Mouse (Mus musculus) lung, postnatal 0 days (tissue): ENCODE data around the gene Rab23. TPM values are rescaled to one million over a fixed set of nuclear protein-coding genes. Genes with fewer than 3 reads are reported as not detected.

Experiments
- ATAC-seq: fragments of 200-750 bp; cut with Nextera tagmentation; 2 replicates; pipeline ENCODE4 v1.8.0; 2017; ENCODE audit warnings: moderate library complexity
- DNase-seq: peaks from one replicate; pipeline ENCODE4 v3.0.0-alpha.2; 2016; ENCODE audit warnings: low spot score
- H3K27ac ChIP-seq: fragments of 300-500 bp; sonication (generic); 2 replicates; pipeline ENCODE4 v1.5.1; 2014; ENCODE audit warnings: antibody characterized with exemption, mild to moderate bottlenecking, low read length, mixed read lengths
- H3K27me3 ChIP-seq: fragments of 300-500 bp; sonication (generic); replicated peaks from 2 replicates; pipeline ENCODE4 v1.6.1; 2014; ENCODE audit warnings: low read length, mixed read lengths; ENCODE audit not compliant: insufficient read depth
- H3K36me3 ChIP-seq: fragments of 300-500 bp; sonication (generic); 2 replicates; pipeline ENCODE4 v1.6.1; 2014; ENCODE audit warnings: low read length, mixed read lengths; ENCODE audit not compliant: insufficient read depth
- H3K4me1 ChIP-seq: fragments of 300-500 bp; sonication (generic); 2 replicates; pipeline ENCODE4 v1.6.1; 2014; ENCODE audit warnings: antibody characterized with exemption, low read depth, low read length, mixed read lengths; ENCODE audit not compliant: insufficient read depth
- H3K4me2 ChIP-seq: fragments of 300-500 bp; sonication (generic); replicated peaks from 2 replicates; pipeline ENCODE4 v1.6.1; 2014; ENCODE audit warnings: low read depth, mild to moderate bottlenecking, low read length, moderate library complexity, mixed read lengths
- H3K4me3 ChIP-seq: fragments of 300-500 bp; sonication (generic); 2 replicates; pipeline ENCODE4 v1.5.1; 2014; ENCODE audit warnings: low read depth, low read length
- H3K9ac ChIP-seq: fragments of 300-500 bp; sonication (generic); replicated peaks from 2 replicates; pipeline ENCODE4 v1.6.1; 2014; ENCODE audit warnings: low read depth, mild to moderate bottlenecking
- H3K9me3 ChIP-seq: fragments of 300-500 bp; sonication (generic); 2 replicates; pipeline ENCODE4 v1.6.1; 2016; ENCODE audit warnings: low read length, mixed read lengths
- CTCF ChIP-seq: IDR thresholded peaks from 2 replicates; pipeline ENCODE4 v1.5.1; 2016; ENCODE audit warnings: antibody characterized with exemption, mild to moderate bottlenecking
- EP300 ChIP-seq: IDR thresholded peaks from 2 replicates; pipeline ENCODE4 v1.6.1; 2016; ENCODE audit warnings: antibody characterized with exemption, mild to moderate bottlenecking, control low read depth
- WGBS: fragments of 180-500 bp; shearing (Covaris S2); extraction: QIAGEN DNeasy Blood & Tissue Kit; methylation state at CpG from one replicate; pipeline ENCODE4 v1.1.7; 2014; 5-methylcytosine and 5-hydroxymethylcytosine counted together
- polyA plus RNA-seq: library from polyadenylated mRNA; unstranded; fragments of >200 nt; fragmentation: Nextera tagmentation; extraction: Ambion mirVana; gene quantifications from 2 replicates; pipeline ENCODE4 v1.2.1, GENCODE M21; 2015

Gene Rab23
- polyA plus RNA-seq, 1 experiment from 2014 or later, result 13.1 TPM

DNA sequence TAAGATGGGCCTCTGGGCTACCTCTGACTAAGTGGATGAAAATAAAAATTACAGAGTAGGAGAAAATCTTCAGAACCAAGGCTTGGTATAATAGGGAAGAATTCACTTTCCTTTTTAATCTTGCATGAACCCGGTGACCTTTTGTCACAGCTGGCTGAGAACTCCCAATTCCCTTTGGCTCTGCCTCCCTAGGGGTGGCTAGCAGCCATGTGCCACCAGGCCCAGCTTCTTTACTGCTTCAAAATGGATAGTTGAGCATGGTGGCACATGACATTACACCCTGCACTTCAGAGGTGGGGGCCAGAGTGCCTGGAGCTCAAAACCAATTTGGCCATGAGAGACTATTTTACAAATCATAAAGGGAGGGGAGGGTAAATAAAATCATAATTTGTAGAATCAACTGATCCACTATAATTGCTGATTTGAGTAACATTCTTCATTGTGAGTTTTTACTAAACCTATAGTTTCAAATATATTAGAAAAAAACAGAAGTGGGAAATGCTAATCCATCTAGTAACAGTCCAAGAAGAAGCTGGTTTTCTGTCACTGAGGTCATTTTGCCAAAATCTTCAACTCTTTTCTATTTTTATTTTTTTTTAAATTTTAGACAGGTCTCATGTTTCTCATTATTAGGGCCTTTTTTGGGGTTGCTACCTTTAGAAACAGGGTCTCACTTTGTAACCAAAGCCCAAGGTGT lies 48.6 kb downstream of the Rab23 start:
- Histone ChIP-seq H3K9ac (no peak overlapping the region), H3K27ac (no peak overlapping the region), H3K36me3 (peaks cover 4% of the 10 kb centered on the region; the same call in 1 of the 2 replicates), H3K9me3 (no peaks in the 10 kb centered on the region), H3K4me3 (no peak overlapping the region), H3K27me3 (no peaks in the 10 kb centered on the region), H3K4me2 (no peak overlapping the region), H3K4me1 (no peaks in the 10 kb centered on the region)
- ATAC-seq (no peak), DNase-seq (no peak)
- TF ChIP-seq CTCF (no peak), EP300 (no peak)
- WGBS, result 82% methylated on average over 1 of the region's 1 CpGs

DNA sequence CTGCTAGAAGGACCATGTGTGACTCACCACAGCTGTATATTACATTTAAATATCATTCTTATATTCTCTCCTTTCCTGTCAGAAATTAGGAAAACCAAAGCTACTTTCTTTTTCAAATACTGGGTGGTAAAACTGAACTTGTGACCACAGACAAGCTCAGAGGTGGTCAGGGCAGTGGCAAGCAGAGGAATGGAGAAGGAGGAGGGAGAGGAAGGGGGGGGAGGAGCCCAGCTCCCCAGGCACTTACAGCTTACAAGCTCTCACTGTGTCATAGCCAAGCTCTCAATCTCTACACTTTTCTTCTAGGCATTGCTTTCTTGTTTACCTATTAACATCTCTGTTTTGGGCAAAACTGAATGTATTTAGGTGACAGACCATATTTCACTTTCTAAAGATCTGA lies 49.1 kb downstream of the Rab23 start:
- DNase-seq, result no peak
- Histone ChIP-seq H3K4me3 (no peak overlapping the region), H3K27me3 (no peaks in the 10 kb centered on the region), H3K9ac (no peak overlapping the region), H3K9me3 (no peaks in the 10 kb centered on the region), H3K4me1 (no peaks in the 10 kb centered on the region), H3K4me2 (no peak overlapping the region), H3K27ac (no peak overlapping the region), H3K36me3 (peaks cover 4% of the 10 kb centered on the region; the same call in 1 of the 2 replicates)
- TF ChIP-seq EP300 (no peak), CTCF (no peak)
- no peak for ATAC-seq

DNA sequence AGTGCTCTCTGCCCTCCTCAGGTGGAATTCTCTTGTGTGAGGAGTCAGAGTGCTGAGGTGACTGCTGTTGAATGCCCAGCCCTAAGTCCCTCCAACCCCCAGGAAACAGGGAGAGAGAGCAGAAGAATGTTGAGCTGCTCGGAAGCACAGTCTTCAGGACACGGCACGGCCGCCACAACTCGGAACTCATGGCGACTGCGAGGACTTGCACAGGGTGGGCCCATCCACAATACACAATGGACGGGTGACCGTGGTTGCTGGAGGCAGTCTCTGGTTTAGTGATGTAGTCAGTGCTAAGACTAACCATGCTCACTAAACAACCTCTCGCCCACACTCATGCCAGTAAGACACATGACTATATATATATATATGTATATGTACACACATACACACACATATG lies 51.9 kb downstream of the Rab23 start:
- H3K4me3 ChIP-seq, result no peak overlapping the region
- no peak overlapping the region for H3K27ac ChIP-seq
- peaks cover 4% of the 10 kb centered on the region; the same call in 1 of the 2 replicates for H3K36me3 ChIP-seq
- WGBS, result 91% methylated on average over 10 of the region's 10 CpGs
- no peak overlapping the region for H3K4me2 ChIP-seq
- TF ChIP-seq EP300, result no peak
- TF ChIP-seq CTCF, result no peak
- DNase-seq, result no peak
- H3K9ac ChIP-seq, result no peak overlapping the region
- no peaks in the 10 kb centered on the region for H3K9me3 ChIP-seq
- ATAC-seq, result no peak
- H3K4me1 ChIP-seq, result no peaks in the 10 kb centered on the region
- no peaks in the 10 kb centered on the region for H3K27me3 ChIP-seq

DNA sequence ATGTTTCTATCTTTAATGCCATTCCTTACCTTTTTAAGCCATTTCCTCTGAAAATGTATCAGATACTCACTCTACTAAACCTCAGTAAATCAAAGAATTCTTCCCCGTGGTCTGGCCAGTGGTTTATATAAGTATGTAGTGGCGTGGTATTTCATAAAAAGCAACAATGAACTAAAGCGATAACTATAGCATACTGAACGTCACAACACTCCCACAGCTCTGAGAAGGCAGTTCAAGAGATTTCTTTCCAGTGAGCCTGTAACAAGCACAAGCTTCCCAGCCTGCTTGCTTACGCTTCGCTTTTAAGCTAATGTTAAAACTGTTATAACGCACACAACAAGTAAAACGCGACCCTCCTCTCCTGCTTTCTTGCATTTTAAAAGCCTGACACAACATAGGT lies 52.4 kb downstream of the Rab23 start:
- Histone ChIP-seq H3K9me3 (no peaks in the 10 kb centered on the region), H3K36me3 (peaks cover 8% of the 10 kb centered on the region; the same call in 1 of the 2 replicates), H3K27me3 (no peaks in the 10 kb centered on the region), H3K4me2 (no peak overlapping the region), H3K4me1 (no peaks in the 10 kb centered on the region), H3K9ac (no peak overlapping the region), H3K27ac (no peak overlapping the region), H3K4me3 (no peak overlapping the region)
- TF ChIP-seq EP300 (no peak), CTCF (no peak)
- no peak for ATAC-seq
- no peak for DNase-seq
- 93% methylated on average over 9 of the region's 9 CpGs for WGBS

DNA sequence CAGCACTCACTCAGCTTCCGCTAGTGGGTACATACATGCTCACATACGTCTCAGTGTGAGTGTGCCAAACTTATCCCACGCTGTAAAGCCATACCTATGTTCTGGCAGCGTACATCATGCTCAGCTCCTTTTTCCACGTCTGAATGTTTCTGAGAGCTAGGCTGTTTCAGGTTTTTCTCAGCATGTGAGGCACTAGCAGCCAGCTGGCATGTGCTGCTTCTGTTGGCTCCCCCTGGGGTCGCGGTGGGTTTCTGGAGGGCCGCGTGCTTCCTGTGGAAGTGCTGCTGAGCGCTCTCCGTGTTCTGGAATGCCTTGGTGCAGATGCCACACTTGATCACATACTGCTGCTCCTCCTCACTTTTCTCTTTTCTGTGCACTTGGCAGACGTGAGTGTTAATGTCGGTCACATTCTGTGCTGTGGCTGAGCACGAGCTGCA lies 56.5 kb downstream of the Rab23 start:
- H3K4me2 ChIP-seq, result no peak overlapping the region
- no peak for DNase-seq
- peaks cover 13% of the 10 kb centered on the region; the same call in 1 of the 2 replicates for H3K36me3 ChIP-seq
- H3K27me3 ChIP-seq, result no peaks in the 10 kb centered on the region
- no peaks in the 10 kb centered on the region for H3K9me3 ChIP-seq
- H3K9ac ChIP-seq, result no peak overlapping the region
- H3K4me3 ChIP-seq, result no peak overlapping the region
- no peak for TF ChIP-seq EP300
- no peak for TF ChIP-seq CTCF
- H3K4me1 ChIP-seq, result no peaks in the 10 kb centered on the region
- WGBS, result 84% methylated on average over 14 of the region's 14 CpGs
- H3K27ac ChIP-seq, result no peak overlapping the region
- ATAC-seq, result no peak

DNA sequence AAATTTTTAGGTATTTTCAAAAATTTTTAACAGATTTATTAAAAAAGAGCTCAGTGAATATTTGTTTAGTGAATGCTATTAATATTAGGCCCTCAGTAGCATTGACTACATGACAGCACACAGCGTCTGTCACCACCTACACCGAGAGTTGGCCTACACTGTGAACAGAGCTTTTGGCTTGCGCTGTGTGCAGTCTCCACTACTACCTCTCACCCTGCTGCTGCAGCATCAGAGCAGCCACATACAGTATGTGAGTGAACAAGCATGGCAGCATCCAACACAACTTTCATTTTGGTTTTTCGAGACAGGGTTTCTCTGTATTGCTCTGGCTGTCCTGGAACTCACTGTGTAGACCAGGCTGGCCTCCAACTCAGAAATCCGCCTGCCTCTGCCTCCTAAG lies 64.9 kb downstream of the Rab23 start:
- DNase-seq, result no peak
- ATAC-seq, result no peak
- Histone ChIP-seq H3K4me1 (no peaks in the 10 kb centered on the region), H3K27ac (no peak overlapping the region), H3K9me3 (no peaks in the 10 kb centered on the region), H3K4me2 (no peak overlapping the region), H3K9ac (no peak overlapping the region), H3K4me3 (no peak overlapping the region), H3K36me3 (no peaks in the 10 kb centered on the region), H3K27me3 (no peaks in the 10 kb centered on the region)
- TF ChIP-seq EP300 (no peak), CTCF (no peak)
- WGBS, result 95% methylated on average over 5 of the region's 5 CpGs
